Mouse (Mus musculus) embryo, embryonic 9.5 days (tissue): Measurements from ENCODE around the gene D630045J12Rik.

ENCODE experiments used
- DNase-seq: peaks from one replicate; pipeline ENCODE4 v3.0.0-alpha.2; 2017; ENCODE audit errors: extremely low spot score

D630045J12Rik gene

GRCm38 (mm10) chr6:38134806-38135559 is 118.8 kb downstream of the D630045J12Rik start:
- DNase-seq = no peak

GRCm38 (mm10) chr6:38131801-38132231 is 122.0 kb downstream of the D630045J12Rik start:
- DNase-seq = no peak

GRCm38 (mm10) chr6:38129883-38130282 is 123.9 kb downstream of the D630045J12Rik start:
- DNase-seq = no peak

GRCm38 (mm10) chr6:38128115-38128514 is 125.7 kb downstream of the D630045J12Rik start:
- DNase-seq = no peak

- no peak for DNase-seq
These were observed 128.3 kb downstream of the D630045J12Rik start for GRCm38 (mm10) chr6:38125462-38125861.

GRCm38 (mm10) chr6:38124882-38125281 is 128.9 kb downstream of the D630045J12Rik start:
- DNase-seq = no peak

- no peak for DNase-seq
These were observed 129.5 kb downstream of the D630045J12Rik start, which contains the start of gene Atp6v0a4 for GRCm38 (mm10) chr6:38124207-38124835. TSS of gene Atp6v0a4 (minus strand) at chr6:38124586.

GRCm38 (mm10) chr6:38123471-38124206 is 130.2 kb downstream of the D630045J12Rik start:
- DNase-seq = no peak

- no peak for DNase-seq
These were observed 131.0 kb downstream of the D630045J12Rik start for GRCm38 (mm10) chr6:38122791-38123190.

- DNase-seq = no peak
These were observed 132.0 kb downstream of the D630045J12Rik start for GRCm38 (mm10) chr6:38121843-38122242.

GRCm38 (mm10) chr6:38120681-38121371 is 133.0 kb downstream of the D630045J12Rik start:
- no peak for DNase-seq

GRCm38 (mm10) chr6:38118341-38118740 is 135.5 kb downstream of the D630045J12Rik start:
- DNase-seq = no peak

GRCm38 (mm10) chr6:38116107-38116770 is 137.6 kb downstream of the D630045J12Rik start:
- DNase-seq = no peak

- DNase-seq = no peak
These were observed 142.9 kb downstream of the D630045J12Rik start for GRCm38 (mm10) chr6:38110859-38111258.

GRCm38 (mm10) chr6:38109871-38110270 is 143.9 kb downstream of the D630045J12Rik start:
- DNase-seq = no peak

- DNase-seq = no peak
These were observed 144.5 kb downstream of the D630045J12Rik start, which contains the start of gene Tmem213 for GRCm38 (mm10) chr6:38109160-38109795. TSS of gene Tmem213 (plus strand) at chr6:38109255.

- DNase-seq = no peak
These were observed 145.4 kb downstream of the D630045J12Rik start for GRCm38 (mm10) chr6:38108449-38108848.

GRCm38 (mm10) chr6:38105924-38106323 is 147.9 kb downstream of the D630045J12Rik start:
- DNase-seq = no peak

- no peak for DNase-seq
These were observed 150.0 kb downstream of the D630045J12Rik start for GRCm38 (mm10) chr6:38103775-38104174.

- DNase-seq = no peak
These were observed 151.5 kb downstream of the D630045J12Rik start for GRCm38 (mm10) chr6:38102216-38102795.
